Mouse (Mus musculus): ENCODE measurements around the gene Ppara.

Gene Ppara

DNA sequence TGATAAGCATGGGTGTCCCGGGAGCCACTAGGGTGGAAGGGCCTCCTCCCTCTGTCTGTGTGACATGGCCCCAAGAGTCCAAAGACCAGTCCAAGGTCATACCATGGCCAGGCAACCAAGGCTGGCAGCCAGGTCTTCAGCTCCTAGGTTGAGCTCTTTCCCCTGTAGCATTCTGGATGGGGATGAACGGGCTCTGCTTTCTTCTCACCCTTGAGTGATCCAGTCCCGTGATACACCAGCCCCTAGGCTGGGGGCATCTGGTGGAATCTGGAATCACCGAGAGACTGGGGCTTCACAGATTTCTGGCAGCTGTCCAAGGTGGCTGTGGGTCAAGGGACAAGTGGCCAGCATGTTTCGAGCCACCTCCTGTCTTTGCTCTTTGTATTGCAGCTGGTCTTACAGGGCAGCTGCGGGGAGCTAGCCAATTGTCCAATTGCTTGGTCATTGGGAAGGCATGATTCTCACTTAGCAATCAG, 14.4 kb upstream of the Ppara start:
- in situ Hi-C loops (cut with MboI, MseI): no loop called here

DNA sequence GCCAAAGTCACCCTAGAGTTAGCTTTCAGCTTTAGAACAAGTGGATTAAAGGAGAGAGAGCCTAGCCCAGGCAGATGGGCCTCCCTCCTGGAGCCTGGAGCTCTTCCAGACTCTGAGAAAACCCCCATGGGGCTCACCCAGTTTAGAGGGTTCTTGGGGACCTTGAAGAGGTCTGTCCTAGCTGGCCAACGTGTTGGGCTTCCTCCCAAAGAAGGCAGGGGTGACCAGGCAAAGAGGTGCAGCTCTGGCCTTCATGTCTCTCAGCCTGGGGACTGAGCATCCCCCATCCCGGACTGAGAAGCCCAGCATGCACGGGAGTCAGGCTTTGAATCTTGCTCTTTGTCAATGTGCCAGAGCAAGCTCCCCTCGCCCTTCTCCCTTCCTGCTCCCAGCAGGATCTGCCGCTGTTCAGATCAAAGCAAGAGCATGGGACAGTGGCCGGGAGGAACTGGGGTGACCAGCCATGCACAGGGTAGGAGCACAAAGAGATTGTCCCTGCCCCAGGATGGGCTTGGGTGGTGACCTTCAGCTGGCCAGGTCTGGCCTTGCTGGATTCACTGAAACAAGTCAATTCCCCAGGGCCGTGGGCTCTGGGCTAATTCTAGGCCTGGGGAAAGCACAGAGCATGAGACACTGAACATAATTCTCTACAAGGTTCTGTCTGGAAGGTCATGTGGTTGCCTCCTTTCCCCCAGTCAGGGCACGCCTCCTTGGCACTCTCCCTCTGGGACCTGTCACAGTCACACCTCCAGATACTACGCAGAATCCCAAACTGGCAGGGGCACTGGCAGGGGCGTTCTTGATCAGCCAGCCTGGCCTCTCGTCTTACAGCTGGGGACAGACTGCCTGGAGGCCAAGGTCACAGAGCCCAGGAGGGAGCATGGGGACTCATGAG, 10.3 kb upstream of the Ppara start:
- in situ Hi-C loops (cut with MboI, MseI): no loop called here

DNA sequence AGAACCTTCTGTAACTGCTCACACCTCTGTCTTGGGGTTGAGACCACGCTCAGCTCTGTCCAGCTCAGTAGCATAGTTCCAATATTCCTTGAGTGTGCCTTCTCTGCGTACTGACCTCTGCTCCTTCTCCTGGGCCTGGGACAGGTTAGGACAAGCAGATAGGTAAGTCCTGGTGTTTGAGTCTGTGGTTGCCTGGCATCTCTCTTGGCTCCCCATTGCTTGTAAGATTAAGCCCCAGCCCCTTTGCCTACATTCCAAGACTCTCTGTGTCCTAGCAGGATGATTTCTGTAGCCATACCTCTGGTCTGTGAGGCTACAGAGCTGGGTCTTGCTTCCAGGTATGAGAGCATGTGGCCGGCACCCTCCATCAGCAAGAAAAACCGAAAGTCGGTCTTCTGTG, 6.6 kb upstream of the Ppara start:
- in situ Hi-C loops (cut with MboI, MseI): no loop called here

DNA sequence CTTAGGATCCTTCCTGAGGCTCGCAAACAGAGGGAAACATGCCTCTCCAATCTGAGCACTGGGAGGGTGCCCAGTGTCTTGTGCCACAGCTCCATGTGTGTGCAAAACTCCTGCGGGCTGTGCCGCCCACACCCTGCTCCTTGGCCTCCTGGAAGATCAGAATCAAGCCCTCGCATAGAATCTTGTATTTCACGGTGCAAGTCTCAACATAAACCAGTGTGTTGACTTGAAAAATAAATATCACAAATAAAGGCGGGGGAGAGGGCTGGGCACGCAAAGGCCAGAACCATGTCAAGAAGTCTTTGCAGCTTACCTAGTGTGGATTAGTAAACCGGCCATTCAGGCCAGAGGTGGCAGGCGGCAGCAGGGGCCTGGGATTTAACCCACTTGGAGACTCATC, 5.5 kb upstream of the Ppara start:
- in situ Hi-C loops (cut with MboI, MseI): no loop called here

- in situ Hi-C loops (cut with MboI, MseI): loop anchor here (10.0 kb wide), 1 partner anchor 405 kb away; no protein-coding TSS in a partner anchor
Observed at GRCm38 (mm10) chr15:85730027-85730426, 4.8 kb upstream of the Ppara start.

GRCm38 (mm10) chr15:85731885-85732603, 2.7 kb upstream of the Ppara start:
- in situ Hi-C loops (cut with MboI, MseI): loop anchor here (10.0 kb wide), 1 partner anchor 403 kb away; no protein-coding TSS in a partner anchor

DNA sequence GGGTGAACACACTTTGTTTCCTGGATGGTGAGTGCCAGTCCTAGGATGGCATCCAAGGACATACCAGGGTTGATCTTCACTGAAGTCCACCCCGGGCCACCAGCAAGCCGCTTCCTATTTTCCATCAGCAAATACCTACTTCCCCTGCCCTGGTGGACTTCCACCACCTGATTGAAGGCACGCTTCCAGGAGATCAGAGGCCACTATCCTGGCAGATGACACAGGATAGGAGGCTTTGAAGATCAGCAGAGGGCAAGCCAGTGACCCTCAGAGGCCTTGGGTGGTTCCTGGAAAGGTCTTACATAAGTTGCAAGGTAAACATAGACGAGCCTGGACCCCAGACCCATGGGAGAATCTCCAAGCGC, 2.2 kb upstream of the Ppara start:
- in situ Hi-C loops (cut with MboI, MseI): loop anchor here (10.0 kb wide), 1 partner anchor 402 kb away; no protein-coding TSS in a partner anchor

- in situ Hi-C loops (cut with MboI, MseI): loop anchor here (10.0 kb wide), 1 partner anchor 401 kb away; no protein-coding TSS in a partner anchor
Observed at GRCm38 (mm10) chr15:85733686-85734085, 1.1 kb upstream of the Ppara start.

- in situ Hi-C loops (cut with MboI, MseI): loop anchor here (10.0 kb wide), 1 partner anchor 401 kb away; no protein-coding TSS in a partner anchor
Observed at GRCm38 (mm10) chr15:85734148-85734547, 635 bp upstream of the Ppara start.

DNA sequence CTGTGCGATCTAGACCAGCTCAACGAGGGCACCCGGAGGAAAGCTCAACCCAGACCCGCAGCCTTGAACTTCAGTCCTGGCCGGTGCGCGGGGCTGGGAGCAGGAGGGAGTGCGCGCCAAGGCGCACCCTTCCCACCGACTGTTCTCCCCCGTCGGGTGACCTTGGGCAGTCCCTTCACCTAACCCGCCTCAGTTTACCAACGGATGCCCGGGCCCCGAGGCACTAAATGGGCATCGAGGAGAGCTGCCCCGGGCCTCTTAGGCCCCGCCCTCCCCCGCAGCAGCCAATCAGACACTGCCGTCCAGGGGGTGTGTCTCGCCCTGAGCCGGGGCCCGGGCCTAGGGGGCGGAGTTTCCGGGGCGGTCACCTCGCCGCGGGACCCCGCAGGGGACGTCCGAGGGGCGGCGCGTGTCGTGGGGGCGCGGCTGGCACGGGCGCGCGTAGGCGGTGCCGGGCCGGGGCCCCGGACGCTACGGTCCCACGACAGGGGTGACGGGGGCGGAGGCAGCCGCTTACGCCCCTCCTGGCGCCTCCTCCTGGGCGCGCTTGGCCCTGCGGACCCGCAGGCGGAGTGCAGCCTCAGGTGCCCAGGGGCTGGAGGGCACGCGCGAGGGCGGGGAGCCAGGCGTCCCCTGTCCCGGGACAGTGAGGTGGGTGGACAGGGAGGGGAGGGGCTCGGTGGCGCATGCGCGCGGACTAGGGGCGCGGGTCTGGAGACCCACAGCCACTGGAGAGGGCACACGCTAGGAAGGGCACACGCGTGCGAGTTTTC, 466 bp downstream of the Ppara start:
- in situ Hi-C loops (cut with MboI, MseI): loop anchor here (10.0 kb wide), 1 partner anchor 400 kb away; no protein-coding TSS in a partner anchor

DNA sequence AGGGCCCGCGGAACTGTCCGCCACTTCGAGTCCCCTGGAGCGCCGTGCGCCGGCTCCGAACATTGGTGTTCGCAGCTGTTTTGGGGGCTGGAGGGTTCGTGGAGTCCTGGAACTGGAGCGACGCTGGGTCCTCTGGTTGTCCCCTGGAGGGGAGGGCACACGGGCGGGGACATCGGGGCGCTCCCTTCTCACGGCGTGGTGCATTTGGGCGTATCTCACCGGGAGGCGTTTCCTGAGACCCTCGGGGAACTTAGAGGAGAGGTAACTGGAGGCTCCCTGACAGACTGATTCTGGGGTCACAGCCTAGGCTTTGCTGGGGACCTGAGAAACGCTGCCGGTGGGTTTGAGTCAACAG, 1.0 kb downstream of the Ppara start:
- in situ Hi-C loops (cut with MboI, MseI): loop anchor here (10.0 kb wide), 1 partner anchor 399 kb away; no protein-coding TSS in a partner anchor

DNA sequence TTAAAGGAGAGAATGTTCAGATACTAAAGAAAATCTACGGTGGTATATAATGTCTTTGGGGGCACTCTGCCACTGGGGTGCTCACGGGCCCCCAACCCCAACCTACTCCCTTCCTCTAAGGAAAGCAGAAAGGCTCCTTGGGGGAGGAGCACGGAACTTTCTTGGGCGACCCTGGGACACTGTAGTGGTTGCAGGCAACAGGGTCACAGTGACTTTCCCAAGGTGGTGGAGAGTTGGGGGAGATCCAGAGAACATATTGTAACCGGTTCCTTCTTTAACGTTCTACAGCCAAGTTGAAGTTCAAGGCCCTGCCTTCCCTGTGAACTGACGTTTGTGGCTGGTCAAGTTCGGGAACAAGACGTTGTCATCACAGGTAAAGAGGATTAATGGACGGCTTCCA, 1.7 kb downstream of the Ppara start:
- in situ Hi-C loops (cut with MboI, MseI): loop anchor here (10.0 kb wide), 1 partner anchor 398 kb away; no protein-coding TSS in a partner anchor

DNA sequence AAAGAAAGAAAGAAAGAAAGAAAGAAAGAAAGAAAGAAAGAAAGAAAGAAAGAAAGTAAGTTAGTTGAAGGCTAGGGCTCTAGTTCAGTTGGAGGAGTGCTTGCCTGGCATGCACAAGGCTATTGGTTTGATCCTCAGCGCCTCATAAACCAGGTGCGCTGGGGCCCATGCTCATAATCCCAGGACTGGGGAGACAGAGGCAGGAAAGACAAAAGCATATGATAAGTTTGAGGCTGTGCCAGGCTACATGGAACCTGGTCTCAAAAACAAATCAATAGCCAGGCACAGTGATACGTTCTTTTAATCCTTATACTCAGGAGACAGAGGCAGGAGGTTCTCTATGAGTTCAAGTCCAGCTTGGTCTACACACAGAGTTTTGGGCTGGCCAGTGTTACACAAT, 3.6 kb downstream of the Ppara start:
- in situ Hi-C loops (cut with MboI, MseI): loop anchor here (10.0 kb wide), 1 partner anchor 396 kb away; no protein-coding TSS in a partner anchor

GRCm38 (mm10) chr15:85738939-85739338, 4.2 kb downstream of the Ppara start:
- in situ Hi-C loops (cut with MboI, MseI): loop anchor here (10.0 kb wide), 1 partner anchor 396 kb away; no protein-coding TSS in a partner anchor

DNA sequence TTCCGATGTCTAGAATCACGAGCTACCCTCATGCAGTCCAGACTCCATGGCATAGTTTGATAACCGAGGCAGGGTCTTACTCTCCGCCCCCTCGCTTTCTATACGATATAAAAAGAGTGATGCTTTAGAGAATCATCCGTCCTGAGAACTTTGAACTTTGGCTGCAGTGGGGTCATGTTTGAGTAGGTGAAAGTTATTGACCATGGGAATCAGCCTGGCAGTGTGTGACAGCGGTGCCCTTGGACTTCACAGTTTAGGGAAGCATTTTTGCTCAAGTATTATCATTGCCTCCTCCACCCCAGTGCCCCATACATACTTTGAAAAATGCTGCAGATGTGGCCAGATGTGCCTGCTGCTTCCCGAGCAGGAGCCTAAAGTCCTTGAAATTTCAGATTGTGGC, 7.8 kb downstream of the Ppara start:
- in situ Hi-C loops (cut with MboI, MseI): no loop called here

DNA sequence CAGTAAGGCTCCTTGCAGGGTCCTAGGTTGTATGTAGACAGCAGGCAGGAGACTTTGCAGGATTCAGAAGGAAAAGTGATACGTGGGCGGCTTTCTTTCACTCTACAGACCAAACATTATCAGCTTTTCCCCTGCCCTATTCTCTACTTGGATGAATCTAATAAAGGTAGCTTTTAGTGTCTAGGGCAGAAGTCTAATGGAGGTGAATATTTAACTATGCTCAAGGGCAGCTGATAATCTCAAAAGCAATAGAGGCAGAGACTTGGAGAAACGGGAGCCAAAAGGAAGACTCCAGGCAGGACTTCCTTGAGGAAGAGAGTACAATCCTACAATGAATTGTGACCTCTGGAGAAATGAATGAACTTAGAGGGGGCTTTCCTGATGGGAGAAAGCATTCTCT, 9.2 kb downstream of the Ppara start:
- in situ Hi-C loops (cut with MboI, MseI): no loop called here

DNA sequence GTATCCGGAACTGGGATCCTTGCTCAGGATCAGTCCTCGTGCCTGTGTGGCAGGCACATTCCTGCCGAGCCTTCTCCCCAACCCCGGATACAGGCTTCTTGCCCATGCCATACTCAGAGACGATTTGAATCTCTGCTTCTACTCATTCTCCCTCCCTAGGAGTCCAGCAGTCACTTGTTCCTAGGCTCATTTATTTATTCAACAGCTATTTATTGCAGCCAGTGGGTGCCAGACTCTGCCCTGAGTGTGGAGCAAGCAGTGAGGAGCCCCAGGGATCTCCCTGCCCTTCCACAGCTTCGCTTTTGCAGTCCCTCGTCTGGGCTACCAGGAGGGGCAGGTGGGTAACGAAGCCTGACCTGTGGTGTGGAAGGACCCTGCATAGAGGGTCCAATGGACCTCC, 11.4 kb downstream of the Ppara start:
- in situ Hi-C loops (cut with MboI, MseI): no loop called here

DNA sequence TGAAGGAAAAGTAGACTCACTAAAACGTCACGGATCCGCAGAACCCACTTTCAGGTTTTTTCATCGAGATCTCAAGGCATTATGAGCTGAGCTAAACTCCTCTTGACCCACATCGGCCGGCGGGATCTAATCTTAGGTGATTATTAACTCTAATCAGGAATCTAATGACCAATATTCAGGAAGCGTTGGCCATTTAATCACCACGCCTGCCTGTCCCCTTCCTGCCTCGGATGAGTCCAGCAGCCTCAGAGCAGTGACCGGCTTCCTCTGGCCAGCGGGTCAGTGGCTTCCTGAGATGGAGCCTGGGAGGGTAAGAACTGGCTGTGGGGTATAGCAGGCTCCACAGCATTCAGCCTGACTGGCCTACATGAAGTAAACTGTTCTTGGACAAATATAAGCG, 11.9 kb downstream of the Ppara start:
- in situ Hi-C loops (cut with MboI, MseI): no loop called here

DNA sequence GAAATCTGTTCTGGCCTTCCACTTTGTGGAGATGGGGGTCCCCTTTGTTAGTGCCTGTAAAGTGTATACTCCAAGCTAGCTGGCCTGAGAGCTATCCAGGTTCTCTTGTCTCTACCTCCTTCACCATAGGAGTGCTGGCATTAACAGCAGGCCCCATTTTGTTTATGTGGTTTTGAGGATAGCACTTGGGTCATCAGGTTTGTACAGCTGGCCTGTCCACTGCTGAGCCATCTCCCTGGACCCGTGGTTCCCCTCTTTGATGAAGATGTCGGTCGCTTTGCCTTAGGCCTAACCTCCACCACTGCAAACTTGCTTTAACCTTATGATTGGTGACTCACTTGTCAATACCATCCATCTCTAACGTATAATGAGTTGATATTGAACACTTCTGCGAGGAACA, 13.2 kb downstream of the Ppara start:
- in situ Hi-C loops (cut with MboI, MseI): no loop called here

GRCm38 (mm10) chr15:85748466-85748865, 13.7 kb downstream of the Ppara start:
- in situ Hi-C loops (cut with MboI, MseI): no loop called here

GRCm38 (mm10) chr15:85749141-85749540, 14.4 kb downstream of the Ppara start:
- in situ Hi-C loops (cut with MboI, MseI): no loop called here

Data from T-helper 2 cell (primary cell).